Mouse (Mus musculus) stomach, embryonic 16.5 days (tissue): ENCODE results near the gene Gpkow. TPM values are rescaled to one million over a fixed set of nuclear protein-coding genes. Genes with fewer than 3 reads are reported as not detected.
A peak's percentile ranks its signal among the peaks of the same experiment; 100 is the strongest.

ENCODE experiments used
- ATAC-seq: fragments of 200-750 bp; cut with Nextera tagmentation; 2 replicates; pipeline ENCODE4 v1.8.0; 2017; ENCODE audit warnings: moderate number of reproducible peaks, moderate TSS enrichment; ENCODE audit not compliant: insufficient read depth, low FRiP score
- H3K27ac ChIP-seq: fragments of 300-500 bp; sonication (generic); 2 replicates; pipeline ENCODE4 v1.5.1; 2014; ENCODE audit warnings: low read length
- H3K27me3 ChIP-seq: fragments of 300-500 bp; sonication (generic); 2 replicates; pipeline ENCODE4 v1.6.1; 2014; ENCODE audit warnings: low read length, control low read depth, mixed read lengths; ENCODE audit not compliant: control insufficient read depth, insufficient read depth
- H3K36me3 ChIP-seq: fragments of 300-500 bp; sonication (generic); 2 replicates; pipeline ENCODE4 v1.6.1; 2014; ENCODE audit warnings: low read length; ENCODE audit not compliant: control insufficient read depth, insufficient read depth
- H3K4me1 ChIP-seq: fragments of 300-500 bp; sonication (generic); 2 replicates; pipeline ENCODE4 v1.6.1; 2014; ENCODE audit warnings: low read length, control low read depth, mixed read lengths; ENCODE audit not compliant: control insufficient read depth, insufficient read depth
- H3K4me2 ChIP-seq: fragments of 300-500 bp; sonication (generic); 2 replicates; pipeline ENCODE4 v1.6.1; 2014; ENCODE audit warnings: low read depth, low read length, mixed read lengths
- H3K4me3 ChIP-seq: fragments of 300-500 bp; sonication (generic); replicated peaks from 2 replicates; pipeline ENCODE4 v1.5.1; 2014; ENCODE audit warnings: mild to moderate bottlenecking, low read length
- H3K9ac ChIP-seq: fragments of 300-500 bp; sonication (generic); 2 replicates; pipeline ENCODE4 v1.6.1; 2014; ENCODE audit warnings: low read length
- H3K9me3 ChIP-seq: fragments of 300-500 bp; sonication (generic); replicated peaks from 2 replicates; pipeline ENCODE4 v1.6.1; 2016; ENCODE audit warnings: low read length, control low read depth; ENCODE audit not compliant: control insufficient read depth
- WGBS: fragments of 180-500 bp; shearing (Covaris S2); extraction: QIAGEN DNeasy Blood & Tissue Kit; methylation state at CpG from one replicate; pipeline ENCODE4 v1.1.7; 2014; 5-methylcytosine and 5-hydroxymethylcytosine counted together
- polyA plus RNA-seq: library from polyadenylated mRNA; unstranded; fragments of >200 nt; fragmentation: Nextera tagmentation; extraction: Ambion mirVana; gene quantifications from 2 replicates; pipeline ENCODE4 v1.2.1, GENCODE M21; 2015

The Gpkow gene
- polyA plus RNA-seq, 1 experiment from 2014 or later, result 37.9 TPM

DNA sequence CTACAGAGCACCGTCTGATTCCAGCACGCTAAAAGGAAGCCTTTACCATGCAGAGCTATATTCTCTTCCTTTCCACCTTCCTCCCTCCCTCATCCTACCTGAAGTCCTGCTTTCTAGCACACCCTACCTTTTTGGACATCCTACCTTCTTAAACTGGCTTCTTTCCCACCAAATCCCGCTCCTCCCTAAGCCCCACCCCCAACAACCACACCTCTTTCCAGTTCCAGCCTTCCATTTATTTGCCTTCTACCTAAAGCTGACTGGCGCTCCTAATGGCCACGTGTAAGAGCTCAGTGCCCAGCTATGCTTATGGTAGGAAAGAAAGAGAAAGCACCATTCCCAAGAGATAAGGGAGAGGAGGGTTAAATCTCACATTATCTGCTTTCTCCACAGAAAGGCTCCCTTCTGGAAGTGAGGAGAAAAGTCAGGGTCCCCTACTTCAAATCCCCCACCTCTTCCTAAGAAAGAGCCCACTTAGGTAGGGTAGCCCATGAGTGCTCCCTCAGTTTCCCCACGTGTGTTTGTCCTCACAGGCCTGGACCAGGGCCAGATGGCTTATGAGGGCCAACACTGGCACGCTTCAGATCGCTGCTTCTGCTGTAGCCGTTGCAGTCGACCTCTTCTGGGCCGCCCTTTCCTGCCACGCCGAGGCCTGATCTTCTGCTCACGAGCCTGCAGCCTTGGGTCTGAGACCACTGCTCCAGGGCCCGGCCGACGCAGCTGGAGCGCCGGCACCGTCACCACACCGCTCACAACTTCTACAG lies 31.0 kb upstream of the Gpkow start:
- Histone ChIP-seq H3K27ac (no peak overlapping the region), H3K36me3 (peaks cover 3% of the 10 kb centered on the region; the same call in 1 of the 2 replicates), H3K27me3 (no peaks in the 10 kb centered on the region), H3K4me3 (no peak overlapping the region), H3K4me1 (no peaks in the 10 kb centered on the region), H3K4me2 (no peak overlapping the region), H3K9me3 (no peaks in the 10 kb centered on the region), H3K9ac (no peak overlapping the region)
- ATAC-seq, result no peak
- 70% methylated on average over 21 of the region's 21 CpGs for WGBS

DNA sequence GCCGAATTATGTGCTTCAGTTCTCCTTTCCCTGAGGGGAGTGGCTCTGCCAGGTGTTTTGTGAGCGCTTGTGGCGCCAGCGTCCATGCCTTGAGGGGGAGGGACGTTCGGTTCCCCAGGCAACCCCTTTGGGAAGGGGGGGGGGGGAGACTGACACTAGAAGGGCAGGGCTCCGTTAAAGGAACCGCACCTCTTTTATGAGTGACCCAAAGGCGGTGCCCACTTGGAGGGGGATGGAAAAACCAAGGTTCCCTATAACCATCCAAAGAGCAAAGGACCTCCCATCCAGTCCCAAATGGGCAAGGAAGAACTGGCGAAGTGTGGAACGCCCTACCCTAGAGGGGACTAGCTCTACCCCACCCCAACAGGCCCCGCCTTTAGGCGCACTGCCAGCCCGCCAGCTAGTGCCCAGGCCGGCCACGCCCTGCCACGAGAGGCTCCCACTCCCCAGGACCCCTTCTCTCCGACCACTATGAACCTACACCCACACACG lies 26.5 kb upstream of the Gpkow start:
- no peaks in the 10 kb centered on the region for H3K9me3 ChIP-seq
- ATAC-seq, result peak; percentile 83
- peaks cover 5% of the 10 kb centered on the region; the same call in 1 of the 2 replicates for H3K4me1 ChIP-seq
- H3K4me3 ChIP-seq, result peak overlapping the region; percentile 61
- H3K9ac ChIP-seq, result peak overlapping the region; percentile 79
- H3K36me3 ChIP-seq, result no peaks in the 10 kb centered on the region; the same call in 1 of the 2 replicates
- 9% methylated on average over 13 of the region's 19 CpGs for WGBS
- peak overlapping the region; percentile 53 for H3K4me2 ChIP-seq
- peak overlapping the region; percentile 92 for H3K27ac ChIP-seq
- no peaks in the 10 kb centered on the region for H3K27me3 ChIP-seq

- Histone ChIP-seq H3K27ac (peak within 1 kb of the TSS; percentile 92), H3K9ac (peak within 1 kb of the TSS; percentile 79), H3K36me3 (no peaks in the 10 kb centered on the region; the same call in 1 of the 2 replicates), H3K27me3 (no peaks in the 10 kb centered on the region), H3K4me3 (peak within 1 kb of the TSS; percentile 61), H3K9me3 (no peaks in the 10 kb centered on the region), H3K4me2 (peak within 1 kb of the TSS; percentile 53), H3K4me1 (peaks cover 5% of the 10 kb centered on the region; the same call in 1 of the 2 replicates)
- ATAC-seq, result peak; percentile 45
- WGBS, result 13% methylated on average over 34 of the region's 36 CpGs
Measured at GRCm38 (mm10) chrX:7670921-7671623, 25.9 kb upstream of the Gpkow start, which contains the start of gene Plp2. Gene Plp2, minus strand, starts transcription at chrX:7671390.

DNA sequence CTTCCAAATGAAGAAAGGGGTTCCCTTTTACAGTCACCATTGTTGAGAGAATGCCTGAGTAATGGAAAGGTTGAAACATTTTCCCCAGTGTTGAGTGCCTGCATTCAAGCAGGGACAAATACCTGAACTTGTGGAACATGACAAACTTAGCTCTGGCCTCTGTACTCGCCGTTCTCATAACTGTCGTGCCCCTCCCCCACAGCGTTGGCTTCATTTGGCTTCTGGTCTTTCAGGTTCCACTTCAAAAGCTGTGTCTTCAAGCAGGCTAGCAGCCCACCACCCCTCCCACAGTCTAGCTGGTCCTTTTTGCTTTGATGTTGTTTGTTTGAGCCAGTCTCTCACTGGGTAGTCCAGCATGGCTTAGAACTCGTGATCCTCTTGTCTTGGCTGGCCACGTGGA lies 24.2 kb upstream of the Gpkow start:
- WGBS, result 40% methylated on average over 6 of the region's 6 CpGs
- Histone ChIP-seq H3K9me3 (no peaks in the 10 kb centered on the region), H3K36me3 (no peaks in the 10 kb centered on the region), H3K27ac (peak overlapping the region; percentile 94; the same call in 1 of the 2 replicates), H3K9ac (no peak overlapping the region), H3K4me2 (no peak overlapping the region), H3K4me1 (peaks cover 5% of the 10 kb centered on the region; the same call in 1 of the 2 replicates), H3K27me3 (no peaks in the 10 kb centered on the region), H3K4me3 (no peak overlapping the region)
- no peak for ATAC-seq

DNA sequence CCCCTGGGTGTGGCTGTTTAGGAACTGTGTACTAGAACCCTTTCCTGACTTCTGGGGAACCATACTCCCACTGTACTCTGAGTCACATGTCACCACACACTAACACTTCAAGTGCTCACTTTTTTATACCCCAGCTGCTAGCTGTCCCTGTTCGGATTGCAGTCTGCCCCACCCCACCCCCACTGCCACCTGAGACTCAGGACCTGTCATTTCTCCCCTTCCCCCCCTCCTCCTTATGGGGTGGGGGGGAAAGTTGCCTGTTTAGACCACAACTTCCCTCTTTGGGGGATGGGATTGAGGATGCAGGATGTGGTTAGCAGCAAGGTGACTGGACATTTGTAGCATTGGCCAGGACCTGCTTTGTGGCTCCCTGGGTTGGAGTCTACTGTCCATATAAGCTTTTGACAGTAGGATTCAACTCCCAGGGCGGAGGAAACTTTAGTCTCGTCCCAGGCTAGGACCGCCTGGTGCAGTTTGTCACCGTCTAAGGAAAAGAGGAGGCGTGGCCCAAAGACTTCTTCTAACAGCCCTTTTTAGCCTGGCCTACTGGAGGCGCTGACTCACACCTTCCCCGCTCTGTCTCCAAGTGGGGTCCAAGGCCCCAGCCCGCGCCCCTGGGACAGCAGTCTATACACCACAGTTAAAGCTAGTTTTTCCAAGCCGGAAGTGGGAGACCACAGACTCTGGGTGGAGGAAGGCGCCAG lies 23.2 kb upstream of the Gpkow start:
- peak overlapping the region; percentile 94 for H3K27ac ChIP-seq
- peaks cover 5% of the 10 kb centered on the region; the same call in 1 of the 2 replicates for H3K4me1 ChIP-seq
- no peaks in the 10 kb centered on the region for H3K9me3 ChIP-seq
- peak overlapping the region; percentile 55 for H3K4me2 ChIP-seq
- no peaks in the 10 kb centered on the region for H3K36me3 ChIP-seq
- peak; percentile 8; the same call in 1 of the 2 replicates for ATAC-seq
- H3K27me3 ChIP-seq, result no peaks in the 10 kb centered on the region
- H3K9ac ChIP-seq, result peak overlapping the region; percentile 61
- WGBS, result 24% methylated on average over 12 of the region's 12 CpGs
- H3K4me3 ChIP-seq, result peak overlapping the region; percentile 39

GRCm38 (mm10) chrX:7674284-7675000 lies 22.5 kb upstream of the Gpkow start:
- H3K27me3 ChIP-seq, result no peaks in the 10 kb centered on the region
- no peaks in the 10 kb centered on the region for H3K36me3 ChIP-seq
- peaks cover 5% of the 10 kb centered on the region; the same call in 1 of the 2 replicates for H3K4me1 ChIP-seq
- peak; percentile 38; the same call in 1 of the 2 replicates for ATAC-seq
- WGBS, result 18% methylated on average over 28 of the region's 28 CpGs
- H3K9ac ChIP-seq, result peak overlapping the region; percentile 61
- no peaks in the 10 kb centered on the region for H3K9me3 ChIP-seq
- peak overlapping the region; percentile 39 for H3K4me3 ChIP-seq
- peak overlapping the region; percentile 94 for H3K27ac ChIP-seq
- peak overlapping the region; percentile 55 for H3K4me2 ChIP-seq

GRCm38 (mm10) chrX:7675001-7675380 lies 21.9 kb upstream of the Gpkow start:
- ATAC-seq, result no peak
- peak overlapping the region; percentile 61 for H3K9ac ChIP-seq
- peaks cover 5% of the 10 kb centered on the region; the same call in 1 of the 2 replicates for H3K4me1 ChIP-seq
- H3K9me3 ChIP-seq, result no peaks in the 10 kb centered on the region
- no peaks in the 10 kb centered on the region for H3K36me3 ChIP-seq
- H3K27ac ChIP-seq, result peak overlapping the region; percentile 94
- H3K4me3 ChIP-seq, result peak overlapping the region; percentile 39
- no peaks in the 10 kb centered on the region for H3K27me3 ChIP-seq
- H3K4me2 ChIP-seq, result peak overlapping the region; percentile 55
- WGBS, result 29% methylated on average over 10 of the region's 10 CpGs

GRCm38 (mm10) chrX:7678986-7679385 lies 17.9 kb upstream of the Gpkow start:
- Histone ChIP-seq H3K27me3 (no peaks in the 10 kb centered on the region), H3K9me3 (no peaks in the 10 kb centered on the region), H3K4me1 (peaks cover 2% of the 10 kb centered on the region; the same call in 1 of the 2 replicates), H3K9ac (no peak overlapping the region), H3K4me3 (no peak overlapping the region), H3K4me2 (no peak overlapping the region), H3K36me3 (no peaks in the 10 kb centered on the region), H3K27ac (no peak overlapping the region)
- ATAC-seq, result no peak
- WGBS, result 36% methylated on average over 3 of the region's 3 CpGs
